Mouse (Mus musculus) c-Kit-positive CD71-positive TER-119-positive erythroid progenitor cells, embryonic 14.5 days (primary cell): ENCODE results near the gene Mrgpra4.

ENCODE experiments used
- DNase-seq: peaks from one replicate; pipeline ENCODE4 v3.0.0-alpha.2; 2013; ENCODE audit warnings: low spot score

Gene Mrgpra4

DNA sequence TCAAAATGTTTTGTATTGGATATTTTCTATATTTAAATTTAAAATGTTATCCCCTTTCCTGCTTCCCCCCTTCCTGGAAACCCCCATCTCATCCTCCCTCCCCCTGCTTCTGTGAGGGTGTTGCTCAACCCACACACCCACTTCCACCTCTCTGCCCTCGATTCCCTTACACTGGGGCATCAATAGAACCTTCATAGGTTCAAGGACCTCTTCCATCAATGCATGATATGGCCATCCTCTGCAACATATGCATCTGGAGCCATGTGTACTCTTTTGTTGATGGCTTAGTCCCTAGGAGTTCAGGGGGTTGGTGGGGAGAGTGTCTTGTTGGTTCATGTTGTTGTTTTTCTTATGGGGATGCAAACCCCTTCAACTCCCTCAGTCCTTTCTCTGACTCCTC lies at the start of gene Mrgpra4:
Gene Mrgpra4, minus strand, starts transcription at position 101 of the 400 bp plus-strand sequence.
- DNase-seq, result no peak

DNA sequence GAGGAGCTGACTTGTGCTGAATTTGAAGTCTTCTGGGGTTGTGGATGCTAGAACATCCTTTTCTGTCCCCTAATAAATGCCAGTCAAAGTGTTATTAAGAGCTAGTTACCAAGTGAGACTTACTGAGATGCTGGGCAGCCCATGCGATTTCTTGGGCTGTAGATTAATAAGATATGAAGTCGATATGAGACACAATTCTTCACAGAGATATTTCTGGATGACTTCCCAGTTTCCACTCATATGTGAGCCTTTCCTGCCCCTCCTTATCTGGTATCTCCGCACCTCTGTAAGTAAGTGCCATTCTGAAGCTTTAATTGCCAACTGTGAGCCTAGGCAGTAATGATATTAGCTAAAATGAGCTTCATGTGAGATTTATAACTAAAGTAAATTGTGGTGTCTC lies 45.6 kb upstream of the Mrgpra4 start, which contains the start of gene Mrgprx1:
Gene Mrgprx1, minus strand, starts transcription at position 101 of the 400 bp plus-strand sequence.
- DNase-seq, result no peak

DNA sequence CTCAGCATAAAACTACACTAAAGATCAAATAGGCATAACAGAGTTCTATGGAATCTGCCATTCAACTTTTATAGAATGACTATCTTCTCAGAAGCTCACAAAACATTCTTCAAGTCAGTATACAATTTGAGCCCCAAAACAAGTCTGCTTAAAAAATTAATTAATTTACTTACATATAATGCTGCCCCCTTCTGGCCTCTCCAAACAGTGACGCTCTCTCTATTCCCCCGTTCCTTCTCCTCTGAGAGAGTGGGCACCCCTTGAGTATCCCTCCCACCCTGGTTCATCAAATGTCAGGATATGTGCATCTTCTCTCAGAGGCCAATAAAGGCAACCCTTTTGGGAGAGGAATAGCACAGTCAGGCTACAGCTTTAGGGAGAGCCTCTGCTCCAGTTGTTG lies 36.0 kb upstream of the Mrgpra4 start:
- DNase-seq, result no peak

DNA sequence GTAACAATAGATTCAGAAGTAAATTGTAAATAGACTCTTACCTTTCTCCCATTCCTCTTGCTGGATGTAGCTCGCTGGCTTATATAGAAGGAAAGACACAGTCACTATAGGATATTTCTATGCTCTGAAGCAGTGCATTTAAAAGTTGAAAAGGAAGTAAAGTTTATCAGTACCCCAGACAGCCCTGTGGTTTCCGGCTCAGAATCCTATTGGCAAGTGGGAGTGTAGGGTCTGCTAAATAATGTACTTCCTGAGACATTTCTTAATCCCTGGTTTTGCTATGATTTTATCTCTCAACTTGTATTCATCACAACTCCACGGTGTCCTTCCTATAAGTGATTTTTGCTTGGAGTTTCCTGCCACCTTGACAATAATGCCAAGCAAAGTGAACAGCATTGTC lies 13.8 kb upstream of the Mrgpra4 start:
- no peak for DNase-seq

DNA sequence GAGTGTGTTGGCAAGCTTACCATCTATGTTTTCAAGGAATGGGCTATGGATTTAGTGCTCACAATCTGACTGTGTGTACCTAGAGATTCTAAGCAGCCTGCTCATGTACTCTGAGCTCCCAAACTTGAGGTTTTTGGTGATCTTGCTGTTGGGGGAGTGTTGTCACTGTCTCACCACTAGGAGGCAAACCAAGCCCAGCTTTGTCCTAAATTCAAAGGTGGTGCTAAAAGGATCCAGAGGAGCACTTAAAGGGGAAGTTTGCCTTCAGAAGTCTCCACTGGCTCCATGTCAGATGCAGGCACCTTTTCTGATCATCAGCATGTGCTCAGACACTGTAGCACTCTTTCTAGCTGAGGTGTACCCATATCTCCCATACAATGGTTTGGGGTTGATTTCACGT lies 4.9 kb upstream of the Mrgpra4 start:
- no peak for DNase-seq
